Mouse (Mus musculus): ENCODE data around the gene Kcns1. TPM values are rescaled to one million over a fixed set of nuclear protein-coding genes. Genes with fewer than 3 reads are reported as not detected.
A peak's percentile ranks its signal among the peaks of the same experiment; 100 is the strongest.

The Kcns1 gene
- polyA plus RNA-seq, 1 experiment from 2014 or later: 0.29 TPM

DNA sequence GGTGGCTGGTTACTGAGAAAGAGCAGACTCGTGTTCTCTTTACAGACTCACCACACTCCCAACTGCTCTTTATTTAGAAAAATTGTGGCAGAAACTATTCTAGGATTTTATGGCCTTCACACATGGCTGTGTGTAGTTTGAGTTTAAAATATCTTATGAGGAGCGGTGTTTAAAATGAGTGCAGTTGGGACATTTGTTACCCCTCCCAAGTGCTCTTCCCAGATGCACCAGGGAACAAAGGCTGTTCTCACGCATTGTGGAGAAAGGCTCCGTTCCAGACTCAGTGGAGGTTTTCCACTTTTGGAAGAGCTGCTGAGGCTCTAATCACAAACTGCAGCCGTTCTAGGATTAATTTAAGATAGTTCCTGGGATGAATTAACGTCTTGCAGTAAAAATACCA lies 33.2 kb downstream of the Kcns1 start:
- H3K27ac ChIP-seq: 0 out of 2 replicates have a peak overlapping the region, but pooled peaks have one; percentile 69
- no peaks in the 10 kb centered on the region for H3K9me3 ChIP-seq
- H3K4me1 ChIP-seq (replicated peaks): peaks cover 14% of the 10 kb centered on the region
- no peaks in the 10 kb centered on the region for H3K36me3 ChIP-seq
- no peak overlapping the region for H3K4me3 ChIP-seq (replicated peaks)
- 0 out of 2 replicates have a peak, but pooled peaks have one; percentile 34 for ATAC-seq
- H3K4me2 ChIP-seq (replicated peaks): no peak overlapping the region; the same call in 1 of the 2 replicates
- H3K9ac ChIP-seq: no peak overlapping the region
- WGBS: 41% methylated on average over 6 of the region's 6 CpGs
- no peaks in the 10 kb centered on the region for H3K27me3 ChIP-seq (replicated peaks)

DNA sequence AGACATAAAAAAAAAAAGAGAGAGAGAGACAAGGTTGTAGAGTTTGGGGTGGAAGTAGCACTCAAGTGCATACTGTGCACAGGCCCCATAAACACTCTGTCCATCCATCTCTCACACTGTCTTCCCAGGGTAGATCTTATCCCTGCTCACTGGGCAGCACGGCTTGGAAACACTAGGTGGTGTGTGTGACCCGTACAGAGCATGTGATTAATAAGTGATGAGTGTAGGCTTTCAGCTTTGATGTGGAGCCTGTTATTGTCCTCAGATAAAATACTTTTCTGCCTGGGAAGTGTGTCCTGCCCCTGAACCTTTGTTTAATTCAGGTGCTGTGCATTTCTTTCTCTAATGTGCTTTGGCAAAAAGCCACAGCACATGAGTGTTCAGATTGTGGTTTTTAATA lies 34.5 kb downstream of the Kcns1 start:
- no peak overlapping the region for H3K4me3 ChIP-seq (replicated peaks)
- no peaks in the 10 kb centered on the region for H3K27me3 ChIP-seq (replicated peaks)
- H3K9me3 ChIP-seq: no peaks in the 10 kb centered on the region
- no peak overlapping the region for H3K27ac ChIP-seq
- peaks cover 14% of the 10 kb centered on the region for H3K4me1 ChIP-seq (replicated peaks)
- 31% methylated on average over 2 of the region's 2 CpGs for WGBS
- H3K36me3 ChIP-seq: no peaks in the 10 kb centered on the region
- H3K9ac ChIP-seq: no peak overlapping the region
- ATAC-seq: no peak
- H3K4me2 ChIP-seq (replicated peaks): no peak overlapping the region

DNA sequence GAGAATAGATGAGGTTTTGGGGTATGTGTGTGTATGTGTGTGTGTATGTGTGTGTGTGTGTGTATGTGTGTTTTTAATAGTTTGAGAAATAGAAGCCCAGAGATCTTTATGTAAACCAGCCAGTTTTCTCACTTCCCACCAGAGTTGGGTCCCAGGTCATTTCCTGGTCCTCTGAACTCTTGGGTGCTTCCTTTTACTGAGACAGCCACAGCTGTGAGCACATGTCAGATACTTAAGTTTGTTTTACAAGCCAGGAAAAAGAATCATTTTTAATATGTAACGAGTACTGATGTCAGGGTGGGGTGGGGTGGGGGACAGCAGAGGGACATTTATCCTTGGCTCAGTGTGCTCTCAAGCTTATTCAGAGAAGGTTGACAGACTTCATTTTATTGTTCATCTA lies 35.5 kb downstream of the Kcns1 start:
- ATAC-seq: peak; percentile 80
- Histone ChIP-seq H3K9ac (no peak overlapping the region), H3K4me3 (replicated peaks) (no peak overlapping the region), H3K4me1 (replicated peaks) (peaks cover 14% of the 10 kb centered on the region), H3K36me3 (no peaks in the 10 kb centered on the region), H3K4me2 (replicated peaks) (no peak overlapping the region), H3K27ac (peak overlapping the region; percentile 67; the same call in 1 of the 2 replicates), H3K9me3 (no peaks in the 10 kb centered on the region), H3K27me3 (replicated peaks) (no peaks in the 10 kb centered on the region)
- WGBS: 37% methylated on average over 1 of the region's 1 CpGs

DNA sequence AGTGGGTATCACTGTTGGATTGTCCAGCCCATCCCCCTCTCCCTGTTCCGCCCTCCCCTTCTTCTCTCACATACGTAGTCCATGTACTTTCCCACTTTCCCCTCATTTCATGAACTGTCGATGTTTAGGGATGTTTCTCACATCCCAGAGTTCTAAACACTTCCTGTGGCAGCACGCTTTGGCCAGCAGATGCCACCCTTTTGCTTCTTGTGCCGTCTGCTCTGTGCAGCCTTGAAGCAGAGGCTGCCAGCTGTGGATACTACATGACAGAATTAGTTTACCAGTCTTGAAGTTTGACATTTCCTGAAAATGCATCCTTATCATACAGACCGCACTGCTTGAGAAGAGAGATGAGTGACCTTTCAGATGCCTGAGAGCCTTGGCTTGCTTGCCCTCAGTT lies 36.4 kb downstream of the Kcns1 start:
- Histone ChIP-seq H3K9ac (no peak overlapping the region), H3K9me3 (no peaks in the 10 kb centered on the region), H3K27me3 (replicated peaks) (no peaks in the 10 kb centered on the region), H3K36me3 (no peaks in the 10 kb centered on the region), H3K4me2 (replicated peaks) (no peak overlapping the region), H3K4me3 (replicated peaks) (no peak overlapping the region), H3K27ac (no peak overlapping the region), H3K4me1 (replicated peaks) (peaks cover 14% of the 10 kb centered on the region)
- 60% methylated on average over 6 of the region's 6 CpGs for WGBS
- ATAC-seq: no peak

DNA sequence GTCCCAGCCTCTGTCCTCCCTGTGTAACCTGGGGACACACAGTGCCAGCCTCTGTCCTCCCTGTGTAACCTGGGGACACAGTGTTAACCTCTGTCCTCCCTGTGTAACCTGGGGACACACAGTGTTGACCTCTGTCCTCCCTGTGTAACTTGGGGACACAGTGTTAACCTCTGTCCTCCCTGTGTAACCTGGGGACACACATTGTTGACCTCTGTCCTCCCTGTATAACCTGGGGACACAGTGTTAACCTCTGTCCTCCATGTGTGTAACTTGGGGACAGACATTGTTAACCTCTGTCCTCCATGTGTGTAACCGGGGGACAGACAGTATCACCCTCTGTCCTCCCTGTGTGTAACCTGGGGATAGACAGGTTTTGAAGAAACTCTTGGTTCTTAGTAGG lies 39.3 kb downstream of the Kcns1 start:
- no peaks in the 10 kb centered on the region for H3K36me3 ChIP-seq
- WGBS: 85% methylated on average over 1 of the region's 1 CpGs

DNA sequence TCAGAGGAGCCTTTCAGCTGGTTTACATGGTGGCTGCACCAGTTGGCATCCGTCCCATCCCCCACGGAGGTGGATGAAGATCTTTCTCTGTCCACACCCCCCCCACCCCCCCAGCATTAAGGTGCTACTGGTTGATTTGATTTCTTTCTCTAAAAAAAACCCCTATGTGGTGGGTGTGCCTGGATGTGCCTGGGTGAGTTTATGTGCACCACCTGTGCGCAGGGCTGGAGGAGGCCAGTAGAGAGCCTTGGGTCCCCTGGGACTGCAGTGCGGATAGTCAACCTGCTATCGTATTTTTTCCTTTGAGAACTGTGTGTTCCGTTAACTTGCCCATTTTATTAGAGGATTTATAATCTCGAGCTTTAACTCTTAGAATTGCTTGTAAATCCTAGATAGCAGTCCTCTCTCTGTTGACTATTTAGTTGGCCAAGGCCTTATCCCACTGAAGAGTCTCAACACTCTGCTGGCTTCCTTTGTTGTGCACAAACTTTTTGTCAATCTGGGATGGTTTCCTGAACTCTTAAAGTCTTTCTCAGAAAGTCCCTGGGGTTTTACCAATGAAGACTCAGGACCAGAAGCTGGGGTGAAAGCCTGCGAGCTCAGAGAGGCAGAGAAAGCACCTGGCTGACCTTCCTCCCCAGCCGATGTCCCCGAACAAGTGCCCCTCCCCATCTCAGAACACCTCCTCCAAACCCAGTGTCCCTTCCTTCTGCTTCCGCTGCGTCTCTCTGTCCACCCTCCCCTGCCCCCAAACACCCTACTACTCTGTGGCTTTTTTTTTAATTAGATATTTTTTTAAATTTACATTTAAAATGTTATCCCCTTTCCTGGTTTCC lies 42.1 kb downstream of the Kcns1 start:
- ATAC-seq: no peak
- WGBS: 88% methylated on average over 12 of the region's 12 CpGs
- Histone ChIP-seq H3K36me3 (0 out of 2 replicates have a peak, but pooled peaks cover 3% of the 10 kb centered on the region), H3K4me3 (replicated peaks) (no peak overlapping the region), H3K27ac (no peak overlapping the region), H3K9ac (no peak overlapping the region), H3K9me3 (no peaks in the 10 kb centered on the region), H3K27me3 (replicated peaks) (no peaks in the 10 kb centered on the region), H3K4me1 (replicated peaks) (no peaks in the 10 kb centered on the region), H3K4me2 (replicated peaks) (no peak overlapping the region)

More for the DNA sequence above, 39.3 kb downstream of the Kcns1 start:
- Histone ChIP-seq H3K4me2 (replicated peaks) (no peak overlapping the region), H3K9me3 (no peaks in the 10 kb centered on the region), H3K4me3 (replicated peaks) (no peak overlapping the region), H3K27me3 (replicated peaks) (no peaks in the 10 kb centered on the region), H3K4me1 (replicated peaks) (peaks cover 3% of the 10 kb centered on the region), H3K9ac (no peak overlapping the region), H3K27ac (no peak overlapping the region)
- ATAC-seq: no peak

DNA sequence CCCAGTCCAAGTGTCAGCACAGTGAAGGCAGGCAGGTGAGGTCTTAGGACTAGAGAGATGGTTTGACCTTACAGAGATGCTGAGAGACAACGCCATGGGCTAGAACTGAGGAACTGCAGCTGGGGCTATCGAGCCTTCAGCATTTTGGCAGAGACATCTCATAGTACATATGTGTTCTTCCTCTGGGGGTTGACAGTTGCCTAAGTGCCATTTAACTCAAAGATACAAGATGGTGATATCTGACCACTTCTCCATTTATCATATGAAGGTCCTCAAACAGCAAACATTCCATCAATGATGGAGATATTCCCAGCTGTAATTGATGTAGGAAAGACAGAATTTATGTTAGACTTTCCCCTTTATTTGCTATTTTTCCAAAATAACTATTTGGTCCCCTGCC lies 43.6 kb downstream of the Kcns1 start:
- Histone ChIP-seq H3K27ac (no peak overlapping the region), H3K36me3 (0 out of 2 replicates have a peak, but pooled peaks cover 3% of the 10 kb centered on the region), H3K4me1 (replicated peaks) (no peaks in the 10 kb centered on the region), H3K4me3 (replicated peaks) (no peak overlapping the region), H3K27me3 (replicated peaks) (no peaks in the 10 kb centered on the region), H3K4me2 (replicated peaks) (no peak overlapping the region), H3K9me3 (no peaks in the 10 kb centered on the region), H3K9ac (no peak overlapping the region)
- no peak for ATAC-seq
- 85% methylated on average over 2 of the region's 2 CpGs for WGBS

DNA sequence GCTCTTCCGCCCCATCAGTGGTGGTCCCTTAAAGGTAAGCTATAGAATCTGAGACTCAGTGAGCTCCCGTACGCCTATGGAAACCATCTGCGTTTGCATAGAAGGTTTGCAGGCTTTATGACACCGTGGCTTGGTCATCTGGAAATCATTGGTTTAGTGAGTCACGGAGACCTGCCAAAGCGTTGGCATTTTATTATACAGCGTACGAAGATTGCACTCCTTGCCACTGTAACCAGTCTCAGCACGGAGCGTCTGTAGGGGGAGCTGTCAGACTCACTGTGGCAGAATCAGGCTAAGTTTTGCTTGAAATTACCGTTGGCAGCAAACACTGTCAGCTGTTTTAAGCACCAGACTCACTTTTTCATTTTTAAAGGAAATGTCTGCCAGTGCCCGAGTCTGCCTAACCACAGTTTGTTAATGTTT lies 44.4 kb downstream of the Kcns1 start:
- no peaks in the 10 kb centered on the region for H3K9me3 ChIP-seq
- 0 out of 2 replicates have a peak, but pooled peaks cover 3% of the 10 kb centered on the region for H3K36me3 ChIP-seq
- H3K4me1 ChIP-seq (replicated peaks): no peaks in the 10 kb centered on the region
- no peaks in the 10 kb centered on the region for H3K27me3 ChIP-seq (replicated peaks)
- WGBS: 66% methylated on average over 13 of the region's 13 CpGs
- H3K9ac ChIP-seq: no peak overlapping the region
- no peak overlapping the region for H3K27ac ChIP-seq
- H3K4me3 ChIP-seq (replicated peaks): no peak overlapping the region
- no peak overlapping the region for H3K4me2 ChIP-seq (replicated peaks)
- ATAC-seq: no peak

DNA sequence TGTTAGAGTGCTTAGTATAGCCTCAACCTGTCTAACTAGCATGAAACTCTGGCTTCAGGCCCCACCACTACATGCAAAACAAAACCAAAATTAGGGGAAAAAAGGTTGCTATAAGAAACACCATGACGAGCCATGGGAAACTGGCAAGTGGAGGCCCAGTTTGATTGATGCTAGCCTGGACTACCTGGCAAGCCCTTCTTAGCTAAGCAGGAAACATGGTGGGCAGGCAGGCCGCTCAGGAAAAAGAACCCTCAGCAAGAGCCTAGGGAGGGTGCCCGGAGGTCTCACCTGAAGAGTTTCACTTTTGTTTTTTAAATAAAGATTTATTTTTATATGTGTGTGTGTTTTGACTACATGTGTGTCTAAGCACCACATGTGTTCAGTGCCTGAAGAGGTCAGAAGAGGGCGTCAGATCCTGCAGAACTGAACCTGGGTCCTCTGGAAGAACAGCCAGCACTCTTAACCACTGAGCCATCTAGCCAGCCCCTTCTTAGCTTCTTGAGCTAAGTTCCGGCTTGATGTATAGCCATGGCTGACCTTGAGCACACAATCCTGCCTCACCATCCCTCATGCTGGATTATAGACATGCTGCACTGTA lies 47.6 kb downstream of the Kcns1 start:
- peaks cover 15% of the 10 kb centered on the region; the same call in 1 of the 2 replicates for H3K36me3 ChIP-seq
- no peak for ATAC-seq
- no peak overlapping the region for H3K4me2 ChIP-seq (replicated peaks)
- no peak overlapping the region for H3K4me3 ChIP-seq (replicated peaks)
- WGBS: 86% methylated on average over 5 of the region's 5 CpGs
- H3K9me3 ChIP-seq: no peaks in the 10 kb centered on the region
- no peak overlapping the region for H3K9ac ChIP-seq
- H3K4me1 ChIP-seq (replicated peaks): no peaks in the 10 kb centered on the region
- H3K27me3 ChIP-seq (replicated peaks): no peaks in the 10 kb centered on the region
- no peak overlapping the region for H3K27ac ChIP-seq

DNA sequence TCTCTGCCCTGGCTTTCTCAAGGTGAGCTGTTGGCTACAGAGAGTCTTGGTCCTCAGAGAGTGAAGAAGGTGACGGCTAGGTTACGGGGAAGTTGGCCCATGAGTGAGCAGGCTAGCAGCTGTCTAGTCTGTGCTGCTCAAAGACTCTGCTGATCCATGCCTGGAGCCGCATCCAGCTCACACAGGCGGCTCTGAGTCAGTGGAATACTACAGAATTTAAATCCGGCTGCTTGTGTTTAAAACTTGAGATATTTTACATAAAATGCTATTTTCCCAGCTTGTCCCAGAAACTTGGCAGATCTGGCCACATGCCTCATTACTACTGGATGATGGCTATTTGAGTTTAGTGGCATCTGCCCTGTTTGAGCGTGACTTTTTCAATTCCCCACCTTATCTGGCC lies 51.4 kb downstream of the Kcns1 start:
- Histone ChIP-seq H3K36me3 (peaks cover 12% of the 10 kb centered on the region; the same call in 1 of the 2 replicates), H3K9ac (no peak overlapping the region), H3K27me3 (replicated peaks) (no peaks in the 10 kb centered on the region), H3K9me3 (no peaks in the 10 kb centered on the region), H3K4me1 (replicated peaks) (no peaks in the 10 kb centered on the region), H3K27ac (no peak overlapping the region), H3K4me2 (replicated peaks) (no peak overlapping the region), H3K4me3 (replicated peaks) (no peak overlapping the region)
- WGBS: 91% methylated on average over 6 of the region's 6 CpGs
- no peak for ATAC-seq

DNA sequence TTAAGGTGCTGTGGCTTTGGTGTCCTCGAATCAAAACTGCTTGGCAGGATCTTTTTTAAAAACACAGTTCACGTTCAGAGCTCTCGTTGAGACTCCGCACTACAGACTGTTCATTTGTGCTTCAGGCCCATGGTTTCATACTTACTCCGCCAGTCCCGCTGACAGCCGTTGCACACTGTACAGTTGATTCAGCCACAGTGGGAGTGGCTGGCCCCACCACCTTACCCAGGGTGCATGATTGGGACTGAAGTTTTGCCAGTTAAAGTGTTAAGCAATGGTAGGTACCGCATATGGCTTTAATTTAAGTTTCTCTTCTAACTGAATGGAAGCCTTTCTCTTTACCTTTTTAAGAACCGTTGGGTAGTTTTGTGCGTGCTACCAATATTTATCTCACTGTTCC lies 55.4 kb downstream of the Kcns1 start:
- H3K9ac ChIP-seq: no peak overlapping the region
- H3K4me1 ChIP-seq (replicated peaks): no peaks in the 10 kb centered on the region
- WGBS: 89% methylated on average over 10 of the region's 10 CpGs
- no peak overlapping the region for H3K27ac ChIP-seq
- H3K9me3 ChIP-seq: no peaks in the 10 kb centered on the region
- H3K4me2 ChIP-seq (replicated peaks): no peak overlapping the region
- no peak for ATAC-seq
- H3K36me3 ChIP-seq: peaks cover 12% of the 10 kb centered on the region; the same call in 1 of the 2 replicates
- no peak overlapping the region for H3K4me3 ChIP-seq (replicated peaks)
- H3K27me3 ChIP-seq (replicated peaks): no peaks in the 10 kb centered on the region

DNA sequence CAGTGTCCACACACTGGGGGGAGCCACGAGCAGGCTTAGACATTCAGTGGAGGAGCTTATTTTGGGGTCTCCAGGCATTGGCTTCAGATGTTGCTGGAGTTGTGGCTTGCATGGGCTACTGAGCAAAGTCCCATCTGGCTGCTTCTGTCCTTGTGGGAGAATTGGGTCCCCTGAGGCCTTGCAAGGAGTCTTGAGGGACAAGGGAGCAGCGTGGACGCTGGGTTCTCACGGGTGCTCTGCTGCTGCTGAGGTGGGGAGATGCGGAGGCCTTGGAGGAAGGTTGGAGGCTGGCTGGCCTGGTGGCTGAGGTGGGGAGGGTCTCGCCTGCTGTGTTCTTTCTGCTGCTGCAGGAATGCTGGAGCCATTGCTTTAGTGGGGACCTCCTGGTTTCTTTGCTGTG lies 56.9 kb downstream of the Kcns1 start:
- H3K36me3 ChIP-seq: peaks cover 3% of the 10 kb centered on the region; the same call in 1 of the 2 replicates
- no peak overlapping the region for H3K9ac ChIP-seq
- 85% methylated on average over 6 of the region's 6 CpGs for WGBS
- H3K4me1 ChIP-seq (replicated peaks): no peaks in the 10 kb centered on the region
- no peaks in the 10 kb centered on the region for H3K9me3 ChIP-seq
- ATAC-seq: no peak
- no peak overlapping the region for H3K4me2 ChIP-seq (replicated peaks)
- H3K27ac ChIP-seq: no peak overlapping the region
- H3K27me3 ChIP-seq (replicated peaks): no peaks in the 10 kb centered on the region
- no peak overlapping the region for H3K4me3 ChIP-seq (replicated peaks)

All from intestine, embryonic 15.5 days (tissue).